Mouse (Mus musculus) cerebellum, adult 2 months (tissue): ENCODE results near the gene Wwox.

Experiments
- CTCF ChIP-seq: fragments of 200-500 bp; IDR thresholded peaks from 2 replicates; pipeline ENCODE4 v1.5.1; 2011; ENCODE audit warnings: low read depth, mild to moderate bottlenecking, control low read depth, low read length, moderate library complexity, borderline replicate concordance; ENCODE audit not compliant: insufficient read depth
- POLR2A ChIP-seq: fragments of 200-500 bp; IDR thresholded peaks from 2 replicates; pipeline ENCODE4 v1.6.1; 2011; ENCODE audit warnings: low read length, control low read depth, borderline replicate concordance; ENCODE audit not compliant: insufficient read depth

- TF ChIP-seq CTCF (no peak), POLR2A (no peak)
Observed at GRCm38 (mm10) chr8:114523061-114523460, 83.6 kb downstream of the Wwox start.
